16 mouse cellular contexts compared by ENCODE assay signal in genomic region chr12:79010569-79010968, GRCm38 (mm10). TPM values are rescaled to one million over a fixed set of nuclear protein-coding genes. Genes with fewer than 3 reads are reported as not detected.
DNase-seq lines count a peak whose midpoint lies in the region; ATAC-seq lines count a peak whose summit lies in the region.
"Had no signal": no experiment of that assay in that cellular context is flagged by ENCODE, and none has a peak within 500 bp of the region (broad histone marks: within the 10 kb centered on the region; RNA-seq: fewer than 3 reads in every experiment).

No protein-coding gene starts in this region.

- H3K9me3 ChIP-seq in kidney, embryonic 15.5 days (replicated peaks) = no peaks in the 10 kb centered on the region
- H3K9me3 ChIP-seq in lung, embryonic 16.5 days (ENCODE audit: control insufficient read depth, low read length) = no peaks in the 10 kb centered on the region
- H3K9me3 ChIP-seq: heart, embryonic 12.5 days; neural tube, embryonic 15.5 days had no signal

- DNase-seq in kidney, adult 18-20 months = peak; percentile 8
- no peak for DNase-seq in kidney, adult 11 months
- peak; percentile 12 for DNase-seq in kidney, adult 9 months
- no peak for DNase-seq in urinary bladder, postnatal 4 days (ENCODE audit: low spot score in 2 of 2)
- no peak for DNase-seq in right cerebral cortex, postnatal 10 days (ENCODE audit: low spot score in 2 of 2)
- DNase-seq: adrenal gland, adult 2 months; cerebellum, adult 9-11 months; forebrain, postnatal 0 days; left cerebral cortex, postnatal 4 days; right cerebral cortex, postnatal 4 days had no signal

- WGBS in kidney, embryonic 15.5 days = 31% methylated on average over 3 of the region's 3 CpGs
- 30% methylated on average over 3 of the region's 3 CpGs for WGBS in lung, embryonic 16.5 days

- no peaks in the 10 kb centered on the region for H3K36me3 ChIP-seq in kidney, embryonic 15.5 days
- H3K36me3 ChIP-seq in lung, embryonic 16.5 days (ENCODE audit: control insufficient read depth, insufficient read depth, low read length) = no peaks in the 10 kb centered on the region
- H3K36me3 ChIP-seq: heart, embryonic 12.5 days; neural tube, embryonic 15.5 days had no signal

- no peak overlapping the region for H3K4me2 ChIP-seq in kidney, embryonic 15.5 days
- no peak overlapping the region for H3K4me2 ChIP-seq in lung, embryonic 16.5 days (ENCODE audit: low read depth, low read length)
- H3K4me2 ChIP-seq: heart, embryonic 12.5 days; hindbrain, embryonic 14.5 days; neural tube, embryonic 15.5 days had no signal

- H3K27ac ChIP-seq in kidney, embryonic 15.5 days = peak overlapping the region; percentile 30; the same call in 1 of the 2 replicates
- peak overlapping the region; percentile 2; the same call in 1 of the 2 replicates for H3K27ac ChIP-seq in lung, embryonic 16.5 days (ENCODE audit: low read length)
- H3K27ac ChIP-seq: hindbrain, embryonic 14.5 days; neural tube, embryonic 15.5 days had no signal

- ATAC-seq in kidney, embryonic 15.5 days (replicated peaks; ENCODE audit: low FRiP score) = no peak
- ATAC-seq in lung, embryonic 16.5 days (ENCODE audit: low read depth) = peak; percentile 35; the same call in 1 of the 2 replicates
- ATAC-seq: forebrain, postnatal 0 days; midbrain, embryonic 16.5 days had no signal

- H3K4me3 ChIP-seq in kidney, embryonic 15.5 days (replicated peaks) = no peak overlapping the region
- no peak overlapping the region for H3K4me3 ChIP-seq in lung, embryonic 16.5 days (ENCODE audit: low read length)
- H3K4me3 ChIP-seq: heart, embryonic 12.5 days; neural tube, embryonic 15.5 days had no signal

- peaks cover 16% of the 10 kb centered on the region; the same call in 1 of the 2 replicates for H3K4me1 ChIP-seq in kidney, embryonic 15.5 days
- peaks cover 4% of the 10 kb centered on the region for H3K4me1 ChIP-seq in lung, embryonic 16.5 days (replicated peaks; ENCODE audit: control insufficient read depth, insufficient read depth, low read length)

- peaks cover 7% of the 10 kb centered on the region for H3K27me3 ChIP-seq in kidney, embryonic 15.5 days
- H3K27me3 ChIP-seq in lung, embryonic 16.5 days (ENCODE audit: control insufficient read depth, insufficient read depth, low read depth, low read length) = no peaks in the 10 kb centered on the region; the same call in 1 of the 2 replicates
- H3K27me3 ChIP-seq: neural tube, embryonic 15.5 days had no signal

- no peak overlapping the region for H3K9ac ChIP-seq in kidney, embryonic 15.5 days
- no peak overlapping the region for H3K9ac ChIP-seq in lung, embryonic 16.5 days (ENCODE audit: low read length)
- H3K9ac ChIP-seq: forebrain, postnatal 0 days; heart, embryonic 12.5 days; hindbrain, embryonic 14.5 days; neural tube, embryonic 15.5 days had no signal

RNA-seq across cellular contexts. Expression of gene Tmem229b, which starts 3.1 kb away (rescaled TPM):
- 4.2 and 4.5 TPM in 2 replicates for polyA plus RNA-seq in kidney, embryonic 15.5 days (2015; fragmentation: Nextera tagmentation; extraction: Ambion mirVana)
- polyA plus RNA-seq in lung, embryonic 16.5 days (2015; fragmentation: Nextera tagmentation; extraction: Ambion mirVana) = 6.7 and 9.5 TPM in 2 replicates

RNA-seq across cellular contexts. Expression of gene Plekhh1, which starts 18.4 kb away (rescaled TPM):
- polyA plus RNA-seq in kidney, embryonic 15.5 days (2015; fragmentation: Nextera tagmentation; extraction: Ambion mirVana) = 6.3 and 7.0 TPM in 2 replicates
- polyA plus RNA-seq in lung, embryonic 16.5 days (2015; fragmentation: Nextera tagmentation; extraction: Ambion mirVana) = 2.6 and 3.1 TPM in 2 replicates

Comparison
In these comparisons a context has a peak if more than half of its experiments do, and no peak if none do; other contexts are left out.
1. DNase-seq: peak in kidney, adult 18-20 months (single experiment) and kidney, adult 9 months (single experiment); none in kidney, adult 11 months (single experiment), urinary bladder, postnatal 4 days (0 of 2) and right cerebral cortex, postnatal 10 days (0 of 2).